Mouse (Mus musculus): ENCODE data around the gene Rbm25.

The Rbm25 gene

DNA sequence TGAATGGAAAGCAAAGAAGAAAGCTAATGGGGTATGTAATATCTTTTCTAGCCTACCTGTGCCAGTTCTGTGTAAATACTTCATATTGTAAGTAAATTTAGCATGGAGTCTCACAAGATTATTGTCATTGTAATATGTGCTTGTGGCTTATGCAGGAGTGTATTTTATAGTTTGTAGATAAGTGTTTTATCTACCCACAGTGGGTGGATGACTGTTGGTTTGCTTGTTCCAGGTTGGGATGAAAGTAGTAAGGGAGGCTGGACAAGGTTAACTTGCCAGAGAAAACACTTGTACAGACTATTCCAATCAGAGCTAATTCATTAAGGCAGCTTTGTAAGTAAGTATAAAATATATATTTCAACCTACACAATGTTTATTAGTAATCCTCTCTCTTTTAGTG, 20.4 kb downstream of the Rbm25 start:
- no peak for DNase-seq

DNA sequence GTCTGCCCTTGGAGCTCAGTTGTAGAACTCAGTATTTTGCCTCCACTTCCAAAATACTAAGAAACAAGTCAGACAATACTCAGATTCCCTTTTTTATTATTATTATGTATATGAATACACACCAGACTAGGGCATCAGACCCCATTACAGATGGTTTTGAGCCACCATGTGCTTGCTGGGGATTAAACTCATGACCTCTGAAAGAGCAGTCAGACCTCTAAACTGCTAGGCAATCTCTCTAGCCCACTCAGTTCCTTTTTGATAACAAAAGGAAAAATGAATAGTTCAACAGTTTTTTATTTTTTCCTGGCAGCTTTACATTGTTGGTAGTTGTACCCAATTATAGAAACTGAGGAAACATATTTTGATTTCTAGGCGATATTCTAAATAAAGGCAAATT, 54.4 kb downstream of the Rbm25 start:
- no peak for DNase-seq

DNA sequence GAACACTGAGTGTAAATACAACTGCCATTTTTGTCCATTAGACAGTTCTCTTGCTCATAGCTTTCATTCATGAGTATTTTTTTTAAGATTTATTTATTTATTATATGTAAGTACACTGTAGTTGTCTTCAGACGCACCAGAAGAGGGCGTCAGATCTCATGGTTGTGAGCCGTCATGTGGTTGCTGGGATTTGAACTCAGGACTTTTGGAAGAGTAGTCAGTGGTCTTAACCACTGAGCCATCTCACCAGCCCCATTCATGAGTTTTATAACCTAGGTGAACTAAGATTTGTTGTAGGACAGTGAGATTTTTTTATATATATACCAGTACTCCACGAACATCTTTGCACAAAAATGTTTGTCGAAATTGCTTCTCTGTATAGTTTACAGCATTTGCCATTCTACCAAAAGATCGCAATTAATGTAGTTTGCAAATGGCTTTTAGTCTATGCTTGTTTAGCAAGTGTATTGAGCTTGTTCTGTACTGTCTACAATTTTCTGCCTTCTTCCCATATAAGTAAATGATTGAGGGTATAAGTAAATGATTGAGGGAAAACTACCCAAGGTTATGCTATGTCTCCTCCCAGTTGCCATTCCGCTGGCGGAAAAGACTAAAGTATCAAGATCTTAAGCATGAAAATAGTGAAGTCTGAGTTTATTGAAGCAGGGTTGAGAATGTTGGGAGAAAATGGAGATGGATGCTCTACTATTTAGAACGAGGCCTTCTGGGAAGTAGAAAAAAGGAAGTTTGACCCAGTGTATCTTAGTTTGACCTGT, 55.7 kb downstream of the Rbm25 start:
- no peak for DNase-seq

- peak; percentile 92 for DNase-seq
Measured at GRCm38 (mm10) chr12:83687934-83688315, 56.9 kb downstream of the Rbm25 start, which contains the start of gene Psen1. TSS of gene Psen1 (plus strand) at chr12:83688152.

DNA sequence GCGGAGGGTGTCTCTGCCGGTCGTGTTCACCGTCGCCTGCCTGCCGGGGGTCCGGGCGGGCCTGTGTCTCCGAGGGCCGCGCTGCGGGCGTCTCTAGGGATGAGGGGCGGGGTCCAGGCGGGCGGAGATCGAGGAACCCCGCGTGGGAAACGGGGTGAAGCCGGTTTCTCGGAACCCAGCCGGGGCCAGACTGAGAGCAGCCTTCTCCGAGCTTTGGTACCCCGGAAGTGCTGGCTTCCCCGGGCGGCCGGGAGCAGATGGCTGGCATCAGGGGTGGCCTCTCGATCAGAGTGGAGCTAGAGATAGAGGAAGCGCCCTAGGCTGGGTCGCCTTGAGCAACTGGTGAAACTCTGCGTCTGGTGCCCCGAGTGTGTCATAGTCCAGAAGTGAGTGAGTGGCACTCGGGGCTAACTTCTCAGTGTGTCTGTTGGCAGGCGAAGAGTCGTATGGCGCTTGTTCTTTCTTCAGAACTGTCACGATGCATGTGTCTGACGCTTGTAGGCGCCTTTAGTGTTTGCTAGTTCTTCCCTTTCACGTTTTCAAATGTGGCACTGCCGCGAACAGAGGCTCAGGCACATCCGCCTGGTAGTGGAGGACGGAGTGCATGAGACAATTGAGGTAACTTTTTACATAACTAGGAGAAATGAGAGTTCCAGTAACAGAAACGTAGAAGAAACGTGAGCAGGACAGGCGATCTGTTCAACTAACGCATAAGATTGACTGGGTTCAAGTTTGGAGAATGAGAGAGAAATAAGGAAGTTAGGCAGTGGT, 57.5 kb downstream of the Rbm25 start:
- DNase-seq = no peak

GRCm38 (mm10) chr12:83689087-83689432, 58.0 kb downstream of the Rbm25 start:
- DNase-seq = no peak

GRCm38 (mm10) chr12:83694011-83694410, 63.0 kb downstream of the Rbm25 start:
- no peak for DNase-seq

- DNase-seq = no peak
Measured at GRCm38 (mm10) chr12:83694669-83695068, 63.6 kb downstream of the Rbm25 start.

- DNase-seq = no peak
Measured at GRCm38 (mm10) chr12:83698637-83699036, 67.6 kb downstream of the Rbm25 start.

- DNase-seq = no peak
Measured at GRCm38 (mm10) chr12:83701608-83702007, 70.6 kb downstream of the Rbm25 start.

DNA sequence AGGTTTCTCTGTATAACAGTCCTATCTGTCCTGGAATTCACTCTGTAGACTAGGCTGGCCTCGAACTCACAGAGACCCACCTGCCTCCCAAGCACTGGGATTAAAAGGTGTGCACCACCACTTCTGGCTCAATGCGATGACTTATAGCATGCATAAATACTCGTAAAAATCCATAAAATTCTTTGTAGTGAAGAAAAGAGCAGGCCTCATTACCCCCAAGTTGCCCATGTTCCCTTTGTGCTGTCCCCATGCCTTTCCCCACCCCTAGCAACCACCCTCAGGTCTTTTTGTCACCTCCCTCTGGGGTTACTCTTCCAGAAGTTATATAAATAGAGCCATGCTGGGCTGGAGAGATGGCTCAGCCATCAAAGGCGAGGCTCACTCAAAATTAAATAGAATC, 71.8 kb downstream of the Rbm25 start:
- DNase-seq = no peak

DNA sequence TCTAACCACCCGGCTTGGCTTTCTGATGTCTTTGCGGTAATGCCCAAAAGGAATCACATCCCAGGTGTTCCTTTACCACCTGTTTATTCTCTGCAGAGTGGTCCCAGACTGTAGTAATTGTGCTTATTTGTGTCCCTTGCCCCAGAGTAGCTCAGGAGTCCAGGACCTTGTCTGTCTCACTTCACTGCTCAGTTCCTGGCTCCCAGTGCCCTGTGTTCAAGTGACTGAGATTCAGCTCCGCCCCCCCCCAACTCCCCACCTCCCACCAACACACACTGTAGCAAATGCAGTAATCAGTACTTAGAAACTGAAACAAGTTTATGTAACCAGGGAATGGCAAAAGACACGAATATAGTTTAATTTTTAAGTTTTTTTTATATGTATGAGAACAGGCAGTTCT, 75.9 kb downstream of the Rbm25 start:
- no peak for DNase-seq

DNA sequence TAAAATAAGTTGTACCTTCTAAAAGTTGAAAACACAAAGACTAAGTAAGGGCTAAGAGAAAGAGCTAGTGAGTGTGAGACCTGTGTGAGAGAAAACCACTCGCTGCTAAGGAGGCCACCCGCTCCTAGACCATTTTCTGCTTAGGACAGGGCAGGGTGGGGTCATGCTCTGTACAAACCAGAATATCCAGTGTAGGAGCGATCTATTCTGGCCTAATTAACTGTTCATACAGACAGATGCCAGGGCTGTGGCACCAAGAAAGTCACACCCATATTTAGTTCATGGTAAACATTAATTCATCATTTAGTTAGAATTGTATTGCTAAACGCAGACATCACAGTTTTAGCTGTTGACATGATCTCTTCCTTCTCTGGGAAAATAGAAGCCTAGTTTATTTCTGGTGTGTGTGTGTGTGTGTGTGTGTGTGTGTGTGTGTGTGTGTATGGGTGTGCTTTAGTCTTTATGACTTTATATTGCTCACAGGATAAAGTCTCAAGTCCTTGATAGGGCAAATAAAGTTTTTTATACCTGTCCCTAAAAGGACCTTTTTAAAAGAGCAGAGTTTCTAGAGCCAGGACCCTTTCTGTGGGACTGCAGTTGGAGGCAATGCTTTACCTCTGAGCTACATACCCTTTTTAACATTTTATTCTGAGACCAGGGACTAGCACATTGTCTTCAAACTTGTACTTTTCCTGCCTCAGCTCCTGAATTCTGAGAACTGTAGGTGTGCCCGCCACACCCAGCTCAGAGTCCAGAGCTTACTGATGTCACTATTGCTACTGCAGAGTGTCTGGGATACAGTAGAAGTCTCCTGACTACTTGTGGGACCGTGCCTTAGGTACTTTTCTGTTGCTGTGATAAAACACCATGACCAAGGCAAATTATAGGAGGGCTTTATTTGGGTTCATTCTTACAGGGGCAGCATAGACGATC, 77.4 kb downstream of the Rbm25 start:
- DNase-seq = no peak

GRCm38 (mm10) chr12:83709934-83710333, 78.9 kb downstream of the Rbm25 start:
- no peak for DNase-seq

GRCm38 (mm10) chr12:83713749-83714148, 82.7 kb downstream of the Rbm25 start:
- DNase-seq = no peak

DNA sequence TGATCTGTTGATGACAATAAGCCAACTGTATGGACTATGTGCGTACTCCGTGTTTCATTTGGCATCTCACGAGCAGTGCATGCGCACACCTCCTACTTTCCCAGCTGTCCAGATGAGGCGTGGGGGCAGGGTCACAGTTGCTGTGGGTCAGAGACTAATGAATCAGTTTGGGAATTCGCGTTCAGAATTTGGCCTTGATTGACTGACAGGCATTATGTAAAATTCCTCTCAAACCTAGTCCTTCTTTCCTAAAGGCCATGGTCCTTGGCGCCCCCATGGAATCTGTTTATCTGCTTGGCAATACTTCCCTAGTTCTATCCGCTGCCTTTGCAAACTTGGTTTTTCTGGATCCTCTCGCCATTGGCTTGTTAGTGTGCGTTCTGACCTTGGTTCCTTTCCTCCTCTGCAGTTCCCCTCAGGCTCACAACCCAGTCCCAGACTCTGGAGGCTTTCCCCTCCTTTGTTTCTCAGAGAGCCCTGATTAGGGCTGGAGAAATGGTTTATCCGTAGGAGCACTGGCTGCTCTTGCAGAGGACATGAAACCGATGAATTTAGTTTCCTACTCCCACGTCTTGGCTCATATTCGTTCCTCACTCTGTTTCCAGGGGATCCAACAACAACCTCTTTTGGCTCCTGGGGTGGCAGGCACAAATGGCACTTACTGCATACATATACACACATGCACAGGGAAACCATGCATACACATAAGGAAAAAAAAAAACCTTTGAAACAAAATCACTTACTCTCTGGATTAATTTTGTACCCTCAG, 85.6 kb downstream of the Rbm25 start:
- no peak for DNase-seq

DNA sequence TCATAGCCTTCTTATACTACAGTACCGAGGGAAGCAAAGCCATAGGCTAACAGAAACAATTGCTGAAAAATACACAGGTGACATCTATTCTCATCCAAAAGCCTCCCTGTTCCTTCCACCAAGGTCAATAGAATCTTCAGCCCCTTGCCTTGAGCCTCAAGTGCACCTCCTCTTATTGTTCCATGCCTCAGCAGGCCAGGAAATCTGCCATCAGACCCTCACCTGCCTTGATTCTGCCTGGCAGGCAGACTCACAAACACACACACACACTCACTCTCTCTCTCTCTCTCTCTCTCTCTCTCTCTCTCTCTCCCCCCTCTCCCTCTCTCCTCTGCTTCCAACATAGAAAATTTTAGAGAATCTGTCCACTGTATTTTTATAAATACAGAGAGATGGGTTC, 88.4 kb downstream of the Rbm25 start:
- DNase-seq = no peak

DNA sequence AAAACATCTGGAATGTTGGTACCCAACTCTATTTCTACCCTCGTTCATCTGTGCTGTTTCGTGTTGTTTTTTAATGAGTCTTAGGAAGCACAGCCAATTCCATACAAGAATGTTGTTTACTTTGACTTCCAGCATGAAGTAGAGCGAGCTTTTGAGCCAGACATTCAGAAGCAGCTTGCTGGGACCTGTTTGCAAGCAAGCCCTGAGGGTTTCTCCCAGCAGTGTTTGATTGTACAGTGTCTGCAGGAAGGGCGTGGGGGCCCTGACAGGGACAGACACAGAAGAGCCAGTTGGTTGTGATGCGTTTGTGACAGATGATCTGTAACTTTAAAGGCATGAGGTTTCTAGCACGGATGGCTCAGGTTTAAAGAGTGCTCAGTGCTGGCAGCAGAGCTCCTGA, 90.2 kb downstream of the Rbm25 start:
- DNase-seq = no peak

- DNase-seq = no peak
Measured at GRCm38 (mm10) chr12:83723037-83723436, 92.0 kb downstream of the Rbm25 start.

DNA sequence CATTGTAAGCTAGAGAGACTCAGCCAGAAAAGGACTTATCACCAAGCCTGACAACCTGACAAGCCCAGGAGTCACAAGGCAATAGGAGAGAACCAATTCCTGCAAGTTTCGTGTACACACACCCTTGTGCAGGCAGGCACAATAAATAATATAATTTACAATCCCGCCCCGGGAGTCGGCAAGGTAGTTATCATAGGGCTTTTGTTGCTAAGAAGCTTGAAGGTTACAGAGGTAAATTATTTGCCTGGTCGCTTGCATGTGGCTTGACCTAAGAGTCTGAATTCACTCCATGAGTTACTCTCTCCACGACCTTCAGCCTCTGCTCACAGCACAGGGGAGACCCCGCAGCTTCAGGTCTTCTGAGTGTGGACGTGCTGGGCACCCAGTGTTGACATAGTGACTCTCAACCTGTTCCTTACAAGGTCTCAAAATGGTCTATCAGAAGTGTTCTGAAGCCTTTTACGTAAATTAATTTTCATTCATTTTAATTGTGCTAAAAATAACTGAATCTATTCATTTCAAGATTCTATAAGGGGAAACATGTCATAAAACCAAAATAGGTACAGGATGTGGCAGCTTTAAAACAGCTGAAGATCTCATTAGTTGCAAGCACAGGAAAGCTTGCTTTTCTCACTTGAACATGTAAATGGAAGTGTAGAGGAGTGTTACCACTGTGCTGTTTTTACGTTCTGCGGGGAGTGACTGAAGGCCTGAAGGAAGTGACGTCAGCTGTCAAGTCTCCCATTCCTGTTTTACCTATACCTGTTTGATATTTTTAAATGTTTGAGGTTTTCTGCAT, 95.7 kb downstream of the Rbm25 start:
- DNase-seq = no peak

GRCm38 (mm10) chr12:83732225-83732624, 101.2 kb downstream of the Rbm25 start:
- DNase-seq = no peak
